Mouse (Mus musculus): ENCODE measurements around the gene Pbsn. TPM values are rescaled to one million over a fixed set of nuclear protein-coding genes. Genes with fewer than 3 reads are reported as not detected.

Gene Pbsn
- polyA plus RNA-seq, 1 experiment from 2014 or later = not detected

DNA sequence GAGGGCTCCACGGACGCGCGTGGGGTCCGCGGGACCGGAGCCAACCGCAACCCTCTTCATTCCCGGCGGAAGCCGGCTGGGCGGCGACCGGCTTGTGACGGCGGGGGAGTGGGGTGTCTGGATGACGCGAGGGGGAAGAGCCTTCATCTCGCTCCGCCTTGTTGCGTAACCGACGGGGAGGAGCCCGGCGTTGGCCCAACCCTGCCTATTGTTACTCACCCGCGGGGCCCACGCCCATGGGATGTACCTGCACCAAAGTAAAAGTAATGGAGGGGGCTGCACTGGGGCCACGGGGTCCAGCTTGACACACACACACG lies 57.6 kb downstream of the Pbsn start:
- peak; percentile 93 for ATAC-seq (ENCODE audit: insufficient number of reproducible peaks, low FRiP score, low TSS enrichment, low read depth)
- Histone ChIP-seq H3K27ac (peak overlapping the region; percentile 74), H3K9ac (peak overlapping the region; percentile 15), H3K4me3 (peak overlapping the region; percentile 60), H3K27me3 (no peaks in the 10 kb centered on the region), H3K36me3 (no peaks in the 10 kb centered on the region), H3K9me3 (no peaks in the 10 kb centered on the region), H3K4me1 (no peaks in the 10 kb centered on the region; the same call in 1 of the 2 replicates), H3K4me2 (peak overlapping the region; percentile 52)
- WGBS = 23% methylated on average over 29 of the region's 30 CpGs

DNA sequence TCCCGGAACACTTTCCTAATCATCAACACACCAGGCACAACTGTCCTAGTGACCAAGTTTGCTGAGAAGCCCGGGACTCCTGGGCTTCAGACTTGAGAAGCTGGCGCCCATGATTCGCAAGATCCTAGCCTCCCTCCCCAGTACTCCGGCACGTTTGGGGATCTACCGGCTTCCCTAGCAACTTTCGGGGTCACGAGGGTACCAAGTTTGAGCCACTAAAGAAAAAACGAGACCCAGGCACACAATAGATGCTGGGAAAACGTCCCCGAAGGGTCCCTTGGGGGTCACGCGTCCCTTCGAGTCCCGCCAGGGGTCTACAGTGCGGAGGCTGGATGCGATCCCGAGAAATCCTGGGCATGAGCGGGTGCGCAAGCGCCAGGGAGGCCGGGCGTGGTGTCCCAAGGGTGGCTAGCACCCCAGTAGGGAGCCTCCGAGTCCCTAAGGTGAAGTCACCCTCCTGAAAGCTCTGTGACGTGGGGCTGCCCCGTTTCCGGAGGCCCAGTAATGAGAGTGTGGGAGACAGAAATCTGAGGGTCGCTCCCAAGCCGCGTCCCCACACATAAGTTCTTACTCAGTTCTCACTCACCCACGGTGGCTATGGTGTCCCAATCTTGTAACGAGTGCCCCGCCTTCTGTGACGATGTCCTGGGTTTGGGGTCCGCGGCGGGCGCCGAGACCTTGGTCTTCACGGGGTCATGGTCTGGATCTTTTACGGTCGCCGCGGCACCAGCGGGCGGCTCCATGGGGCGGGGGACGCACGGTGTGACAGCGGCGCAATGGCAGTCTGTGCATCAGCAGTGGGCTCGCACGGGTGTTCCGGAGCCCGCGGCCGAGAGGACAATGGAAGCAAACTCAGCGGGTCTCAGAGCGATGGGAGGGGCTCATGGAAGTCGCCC lies 58.2 kb downstream of the Pbsn start:
- peak; percentile 52 for ATAC-seq (ENCODE audit: insufficient number of reproducible peaks, low FRiP score, low TSS enrichment, low read depth)
- H3K9me3 ChIP-seq = no peaks in the 10 kb centered on the region
- H3K9ac ChIP-seq = peak overlapping the region; percentile 15
- WGBS = 23% methylated on average over 61 of the region's 61 CpGs
- H3K4me2 ChIP-seq = peak overlapping the region; percentile 52
- H3K36me3 ChIP-seq = no peaks in the 10 kb centered on the region
- H3K27me3 ChIP-seq = no peaks in the 10 kb centered on the region
- peak overlapping the region; percentile 38 for H3K27ac ChIP-seq
- H3K4me1 ChIP-seq = no peaks in the 10 kb centered on the region; the same call in 1 of the 2 replicates
- peak overlapping the region; percentile 60 for H3K4me3 ChIP-seq

DNA sequence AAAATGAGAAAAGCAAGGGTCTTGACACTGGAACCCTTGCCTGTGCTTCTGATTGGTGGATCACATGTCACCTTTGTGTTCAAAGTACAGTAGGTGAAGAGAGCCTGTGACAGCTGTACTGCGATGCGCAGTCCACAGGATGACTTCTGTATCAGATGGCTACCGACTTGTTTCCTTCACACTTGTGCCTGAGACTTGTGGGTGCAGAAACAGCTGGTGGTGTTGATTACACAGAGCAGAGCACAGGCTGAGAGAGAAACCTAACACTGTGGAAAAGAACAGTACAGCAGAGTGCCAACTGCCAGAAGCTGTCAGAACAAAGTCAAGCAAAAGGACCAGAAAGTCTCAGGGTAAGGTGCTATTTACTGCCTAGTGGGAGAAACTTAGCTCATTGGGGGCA lies 64.7 kb downstream of the Pbsn start:
- no peak overlapping the region for H3K9ac ChIP-seq
- no peaks in the 10 kb centered on the region for H3K9me3 ChIP-seq
- no peak overlapping the region for H3K4me2 ChIP-seq
- H3K4me1 ChIP-seq = no peaks in the 10 kb centered on the region
- H3K27ac ChIP-seq = no peak overlapping the region
- 90% methylated on average over 3 of the region's 3 CpGs for WGBS
- H3K36me3 ChIP-seq = no peaks in the 10 kb centered on the region
- H3K4me3 ChIP-seq = no peak overlapping the region
- no peaks in the 10 kb centered on the region for H3K27me3 ChIP-seq
- ATAC-seq (ENCODE audit: insufficient number of reproducible peaks, low FRiP score, low TSS enrichment, low read depth) = no peak

Other genes starting within 250 kb of the Pbsn start
- gene Prkx, start 57.3 kb downstream of the Pbsn start, polyA plus RNA-seq (2015; fragmentation: Nextera tagmentation; extraction: Ambion mirVana) = 14.1 and 14.9 TPM in 2 replicates
- not detected in 2 replicates for gene Gm14744, start 11.1 kb upstream of the Pbsn start, polyA plus RNA-seq (2015; fragmentation: Nextera tagmentation; extraction: Ambion mirVana)
- not detected in 2 replicates for gene 5430402E10Rik, start 71.4 kb upstream of the Pbsn start, polyA plus RNA-seq (2015; fragmentation: Nextera tagmentation; extraction: Ambion mirVana)
- not detected in 2 replicates for gene Obp1a, start 237.8 kb upstream of the Pbsn start, polyA plus RNA-seq (2015; fragmentation: Nextera tagmentation; extraction: Ambion mirVana)

Measured in limb, embryonic 15.5 days (tissue).